In the genomic region with DNA sequence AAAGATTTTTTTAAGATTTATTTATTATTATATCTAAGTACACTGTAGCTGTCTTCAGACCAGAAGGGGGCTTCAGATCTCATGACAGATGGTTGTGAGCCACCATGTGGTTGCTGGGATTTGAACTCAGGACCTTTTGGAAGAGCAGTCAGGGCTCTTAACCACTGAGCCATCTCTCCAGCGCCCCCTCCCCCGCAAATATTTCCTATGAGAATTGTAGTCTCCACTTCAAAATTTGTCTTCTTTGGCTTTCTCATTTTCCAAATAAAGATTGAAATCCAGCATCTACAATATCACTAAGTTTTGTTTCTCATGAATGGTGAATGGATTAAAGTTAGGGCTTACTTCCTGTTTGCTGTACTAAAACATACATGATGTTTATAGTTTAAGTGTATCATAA, we compare ENCODE assay signal across 27 mouse cellular contexts. TPM values are rescaled to one million over a fixed set of nuclear protein-coding genes. Genes with fewer than 3 reads are reported as not detected.
"Had no signal": no experiment of that assay in that cellular context is flagged by ENCODE, and none has a peak within 500 bp of the region (broad histone marks: within the 10 kb centered on the region; RNA-seq: fewer than 3 reads in every experiment).

No protein-coding gene starts in this region.

- H3K4me1 ChIP-seq: embryonic facial prominence, embryonic 12.5 days had no signal

- H3K4me3 ChIP-seq: embryonic facial prominence, embryonic 10.5 days; embryonic facial prominence, embryonic 12.5 days; embryonic facial prominence, embryonic 13.5 days; embryonic facial prominence, embryonic 15.5 days; erythroblast, embryonic 14.5 days; forebrain, embryonic 10.5 days; forebrain, embryonic 12.5 days; forebrain, embryonic 13.5 days; forebrain, embryonic 15.5 days; gastrocnemius, adult 2 months; heart, adult 2 months; heart, embryonic 10.5 days had no signal

- H3K9ac ChIP-seq: embryonic facial prominence, embryonic 12.5 days; embryonic facial prominence, embryonic 13.5 days; embryonic facial prominence, embryonic 15.5 days; forebrain, embryonic 12.5 days; forebrain, embryonic 13.5 days; forebrain, embryonic 15.5 days; forebrain, postnatal 0 days had no signal

- H3K4me2 ChIP-seq: embryonic facial prominence, embryonic 12.5 days; embryonic facial prominence, embryonic 13.5 days; embryonic facial prominence, embryonic 15.5 days; forebrain, embryonic 12.5 days; forebrain, embryonic 13.5 days; forebrain, embryonic 15.5 days had no signal

- H3K9me3 ChIP-seq: embryonic facial prominence, embryonic 10.5 days; embryonic facial prominence, embryonic 12.5 days; embryonic facial prominence, embryonic 13.5 days; embryonic facial prominence, embryonic 15.5 days; forebrain, embryonic 10.5 days; forebrain, embryonic 12.5 days; forebrain, embryonic 13.5 days; forebrain, embryonic 15.5 days; heart, embryonic 10.5 days had no signal

- H3K27me3 ChIP-seq: embryonic facial prominence, embryonic 12.5 days; embryonic facial prominence, embryonic 15.5 days; forebrain, embryonic 12.5 days; forebrain, embryonic 13.5 days; forebrain, embryonic 15.5 days had no signal

- DNase-seq: cerebellum, adult 8-10 months; cerebellum, adult 9-10 months; cerebellum, adult 9-11 months; cerebellum, postnatal 10 days; cerebellum, postnatal 14 days; cerebellum, postnatal 25 days; cerebellum, postnatal 36 days; embryo, embryonic 11 days; forebrain, postnatal 0 days; gastrocnemius, adult 2 months; gastrocnemius, postnatal 10 days; gastrocnemius, postnatal 14 days; gastrocnemius, postnatal 25 days; gastrocnemius, postnatal 36 days; heart, adult 2 months had no signal

- H3K36me3 ChIP-seq: embryonic facial prominence, embryonic 10.5 days; embryonic facial prominence, embryonic 12.5 days; embryonic facial prominence, embryonic 13.5 days; embryonic facial prominence, embryonic 15.5 days; forebrain, embryonic 10.5 days; forebrain, embryonic 12.5 days; forebrain, embryonic 15.5 days; heart, embryonic 10.5 days had no signal

- H3K27ac ChIP-seq: embryonic facial prominence, embryonic 10.5 days; embryonic facial prominence, embryonic 12.5 days; embryonic facial prominence, embryonic 13.5 days; embryonic facial prominence, embryonic 15.5 days; forebrain, embryonic 10.5 days; forebrain, embryonic 12.5 days; forebrain, embryonic 13.5 days; forebrain, embryonic 15.5 days; gastrocnemius, adult 2 months; heart, adult 2 months; heart, embryonic 10.5 days had no signal

RNA-seq across cellular contexts. Expression of a gene that starts 2.8 kb away (rescaled TPM):
- total RNA-seq: gastrocnemius, adult 8-10 months; gastrocnemius, postnatal 14 days; gastrocnemius, postnatal 25 days; gastrocnemius, postnatal 36 days; granulocyte monocyte progenitor cell, adult 5-6 weeks; heart, adult 2 months had no signal
- polyA plus RNA-seq: erythroblast, embryonic 14.5 days had no signal
